Mouse (Mus musculus) hindbrain, embryonic 15.5 days (tissue): Measurements from ENCODE around the gene Fam184b. TPM values are rescaled to one million over a fixed set of nuclear protein-coding genes. Genes with fewer than 3 reads are reported as not detected.

Source experiments
- ATAC-seq: fragments of 200-750 bp; cut with Nextera tagmentation; 2 replicates; pipeline ENCODE4 v1.8.0; 2017; ENCODE audit warnings: low read depth, moderate number of reproducible peaks, moderate TSS enrichment; ENCODE audit not compliant: low FRiP score
- H3K27ac ChIP-seq: fragments of 300-500 bp; sonication (generic); replicated peaks from 2 replicates; pipeline ENCODE4 v1.5.1; 2015; ENCODE audit warnings: mild to moderate bottlenecking, inconsistent platforms
- H3K27me3 ChIP-seq: fragments of 300-500 bp; sonication (generic); 2 replicates; pipeline ENCODE4 v1.6.1; 2015; ENCODE audit warnings: control low read depth, inconsistent platforms
- H3K36me3 ChIP-seq: fragments of 300-500 bp; sonication (generic); 2 replicates; pipeline ENCODE4 v1.6.1; 2015; ENCODE audit warnings: control low read depth, inconsistent platforms
- H3K4me1 ChIP-seq: fragments of 300-500 bp; sonication (generic); replicated peaks from 2 replicates; pipeline ENCODE4 v1.6.1; 2015; ENCODE audit warnings: control low read depth, inconsistent platforms
- H3K4me2 ChIP-seq: fragments of 300-500 bp; sonication (generic); 2 replicates; pipeline ENCODE4 v1.6.1; 2015; ENCODE audit warnings: moderate library complexity, mild to moderate bottlenecking, inconsistent platforms
- H3K4me3 ChIP-seq: fragments of 300-500 bp; sonication (generic); 2 replicates; pipeline ENCODE4 v1.5.1; 2015; ENCODE audit warnings: mild to moderate bottlenecking, inconsistent platforms
- H3K9ac ChIP-seq: fragments of 300-500 bp; sonication (generic); 2 replicates; pipeline ENCODE4 v1.6.1; 2015; ENCODE audit warnings: inconsistent platforms
- H3K9me3 ChIP-seq: fragments of 300-500 bp; sonication (generic); 2 replicates; pipeline ENCODE4 v1.6.1; 2016; ENCODE audit warnings: control low read depth, inconsistent platforms
- WGBS: fragments of 180-500 bp; shearing (Covaris S2); methylation state at CpG from one replicate; pipeline ENCODE4 v1.1.7; 2015; 5-methylcytosine and 5-hydroxymethylcytosine counted together
- polyA plus RNA-seq: library from polyadenylated mRNA; unstranded; fragments of >200 nt; fragmentation: Nextera tagmentation; extraction: Ambion mirVana; gene quantifications from 2 replicates; pipeline ENCODE4 v1.2.1, GENCODE M21; 2015

Gene Fam184b
- polyA plus RNA-seq, 1 experiment from 2014 or later, result 9.5 TPM

GRCm38 (mm10) chr5:45590094-45590493 is 49.3 kb downstream of the Fam184b start:
- no peak for ATAC-seq
- Histone ChIP-seq H3K27me3 (0 out of 2 replicates have a peak, but pooled peaks cover 3% of the 10 kb centered on the region), H3K9me3 (peaks cover 5% of the 10 kb centered on the region; the same call in 1 of the 2 replicates), H3K4me1 (no peaks in the 10 kb centered on the region), H3K4me3 (no peak overlapping the region), H3K36me3 (no peaks in the 10 kb centered on the region), H3K4me2 (no peak overlapping the region), H3K9ac (no peak overlapping the region), H3K27ac (no peak overlapping the region)
- WGBS, result 86% methylated on average over 4 of the region's 4 CpGs

GRCm38 (mm10) chr5:45584601-45585000 is 54.8 kb downstream of the Fam184b start:
- Histone ChIP-seq H3K4me2 (no peak overlapping the region), H3K27me3 (no peaks in the 10 kb centered on the region), H3K4me1 (no peaks in the 10 kb centered on the region), H3K9me3 (peaks cover 5% of the 10 kb centered on the region; the same call in 1 of the 2 replicates), H3K27ac (no peak overlapping the region), H3K9ac (no peak overlapping the region), H3K36me3 (no peaks in the 10 kb centered on the region), H3K4me3 (no peak overlapping the region)
- WGBS, result 89% methylated on average over 8 of the region's 8 CpGs
- no peak for ATAC-seq

- Histone ChIP-seq H3K36me3 (no peaks in the 10 kb centered on the region), H3K4me1 (no peaks in the 10 kb centered on the region), H3K27me3 (no peaks in the 10 kb centered on the region), H3K9me3 (no peaks in the 10 kb centered on the region), H3K9ac (no peak overlapping the region), H3K4me2 (no peak overlapping the region), H3K4me3 (no peak overlapping the region), H3K27ac (no peak overlapping the region)
- WGBS, result 89% methylated on average over 10 of the region's 10 CpGs
- no peak for ATAC-seq
Measured at GRCm38 (mm10) chr5:45580279-45580678, 59.1 kb downstream of the Fam184b start.

GRCm38 (mm10) chr5:45577376-45577775 is 62.0 kb downstream of the Fam184b start:
- Histone ChIP-seq H3K27me3 (no peaks in the 10 kb centered on the region), H3K4me2 (no peak overlapping the region), H3K9ac (no peak overlapping the region), H3K4me3 (no peak overlapping the region), H3K4me1 (no peaks in the 10 kb centered on the region), H3K27ac (no peak overlapping the region), H3K36me3 (no peaks in the 10 kb centered on the region), H3K9me3 (no peaks in the 10 kb centered on the region)
- WGBS, result 84% methylated on average over 1 of the region's 1 CpGs
- no peak for ATAC-seq

GRCm38 (mm10) chr5:45576716-45577115 is 62.7 kb downstream of the Fam184b start:
- no peak overlapping the region for H3K27ac ChIP-seq
- H3K9ac ChIP-seq, result no peak overlapping the region
- no peak overlapping the region for H3K4me3 ChIP-seq
- no peak for ATAC-seq
- H3K4me1 ChIP-seq, result no peaks in the 10 kb centered on the region
- no peaks in the 10 kb centered on the region for H3K36me3 ChIP-seq
- H3K9me3 ChIP-seq, result no peaks in the 10 kb centered on the region
- no peak overlapping the region for H3K4me2 ChIP-seq
- H3K27me3 ChIP-seq, result no peaks in the 10 kb centered on the region
- 64% methylated on average over 3 of the region's 3 CpGs for WGBS

- H3K9me3 ChIP-seq, result no peaks in the 10 kb centered on the region
- WGBS, result 27% methylated on average over 5 of the region's 5 CpGs
Measured at GRCm38 (mm10) chr5:45572816-45573215, 66.6 kb downstream of the Fam184b start.

GRCm38 (mm10) chr5:45565829-45566228 is 73.6 kb downstream of the Fam184b start:
- H3K4me3 ChIP-seq, result no peak overlapping the region
- no peak overlapping the region for H3K4me2 ChIP-seq
- ATAC-seq, result no peak
- H3K36me3 ChIP-seq, result no peaks in the 10 kb centered on the region
- H3K27ac ChIP-seq, result no peak overlapping the region
- no peaks in the 10 kb centered on the region for H3K9me3 ChIP-seq
- no peak overlapping the region for H3K9ac ChIP-seq
- H3K27me3 ChIP-seq, result no peaks in the 10 kb centered on the region
- no peaks in the 10 kb centered on the region for H3K4me1 ChIP-seq
- 88% methylated on average over 1 of the region's 1 CpGs for WGBS

More at GRCm38 (mm10) chr5:45572816-45573215, 66.6 kb downstream of the Fam184b start:
- no peaks in the 10 kb centered on the region for H3K27me3 ChIP-seq
- no peak for ATAC-seq
- no peaks in the 10 kb centered on the region for H3K4me1 ChIP-seq
- H3K27ac ChIP-seq, result no peak overlapping the region
- no peaks in the 10 kb centered on the region for H3K36me3 ChIP-seq
- H3K9ac ChIP-seq, result no peak overlapping the region
- no peak overlapping the region for H3K4me3 ChIP-seq
- H3K4me2 ChIP-seq, result no peak overlapping the region

- Histone ChIP-seq H3K9me3 (no peaks in the 10 kb centered on the region), H3K4me1 (no peaks in the 10 kb centered on the region), H3K36me3 (no peaks in the 10 kb centered on the region), H3K4me2 (no peak overlapping the region), H3K4me3 (no peak overlapping the region), H3K9ac (no peak overlapping the region), H3K27me3 (no peaks in the 10 kb centered on the region), H3K27ac (no peak overlapping the region)
- 63% methylated on average over 6 of the region's 6 CpGs for WGBS
- ATAC-seq, result no peak
Measured at GRCm38 (mm10) chr5:45564054-45564453, 75.4 kb downstream of the Fam184b start.

GRCm38 (mm10) chr5:45549586-45549985 is 89.8 kb downstream of the Fam184b start:
- no peaks in the 10 kb centered on the region for H3K9me3 ChIP-seq
- no peak for ATAC-seq
- H3K4me1 ChIP-seq, result no peaks in the 10 kb centered on the region
- no peak overlapping the region for H3K9ac ChIP-seq
- no peaks in the 10 kb centered on the region for H3K36me3 ChIP-seq
- WGBS, result 97% methylated on average over 1 of the region's 1 CpGs
- no peaks in the 10 kb centered on the region for H3K27me3 ChIP-seq
- H3K27ac ChIP-seq, result no peak overlapping the region
- H3K4me3 ChIP-seq, result no peak overlapping the region
- H3K4me2 ChIP-seq, result no peak overlapping the region

- no peak overlapping the region for H3K4me3 ChIP-seq
- no peak overlapping the region for H3K4me2 ChIP-seq
- no peak overlapping the region for H3K9ac ChIP-seq
- no peak overlapping the region for H3K27ac ChIP-seq
- no peaks in the 10 kb centered on the region for H3K36me3 ChIP-seq
- no peaks in the 10 kb centered on the region; the same call in 1 of the 2 replicates for H3K27me3 ChIP-seq
- WGBS, result 49% methylated on average over 5 of the region's 5 CpGs
- H3K9me3 ChIP-seq, result no peaks in the 10 kb centered on the region
- H3K4me1 ChIP-seq, result no peaks in the 10 kb centered on the region
- no peak for ATAC-seq
Measured at GRCm38 (mm10) chr5:45543374-45543773, 96.0 kb downstream of the Fam184b start.

GRCm38 (mm10) chr5:45539502-45539901 is 99.9 kb downstream of the Fam184b start:
- Histone ChIP-seq H3K4me2 (no peak overlapping the region), H3K36me3 (no peaks in the 10 kb centered on the region), H3K27ac (no peak overlapping the region), H3K9me3 (no peaks in the 10 kb centered on the region), H3K4me3 (no peak overlapping the region), H3K27me3 (no peaks in the 10 kb centered on the region; the same call in 1 of the 2 replicates), H3K4me1 (no peaks in the 10 kb centered on the region), H3K9ac (no peak overlapping the region)
- no peak for ATAC-seq
- 58% methylated on average over 10 of the region's 10 CpGs for WGBS

- Histone ChIP-seq H3K36me3 (peaks cover 9% of the 10 kb centered on the region), H3K9ac (no peak overlapping the region), H3K9me3 (no peaks in the 10 kb centered on the region), H3K27ac (no peak overlapping the region), H3K4me1 (no peaks in the 10 kb centered on the region), H3K4me3 (no peak overlapping the region), H3K27me3 (no peaks in the 10 kb centered on the region), H3K4me2 (no peak overlapping the region)
- no peak for ATAC-seq
- WGBS, result 70% methylated on average over 4 of the region's 4 CpGs
Measured at GRCm38 (mm10) chr5:45535177-45535576, 104.2 kb downstream of the Fam184b start.
